Mouse (Mus musculus) liver, adult 2 months (tissue): ENCODE measurements at regions not wholly inside any gene's neighbourhood (a gene's known extent, or its start where the extent isn't known, plus 50 kb on each side); places are given as distances from the start of the nearest gene placed in this dataset.
"Not testable (repeated sequence)": the region's sequence is repeated elsewhere in the genome, so short reads cannot be mapped to it uniquely, and the experiment has no call there.

Source experiments
- CTCF ChIP-seq: fragments of 200-500 bp; IDR thresholded peaks from 2 replicates; pipeline ENCODE4 v1.5.1; 2011; ENCODE audit warnings: low read depth, low read length, control low read depth
- POLR2A ChIP-seq: fragments of 200-500 bp; IDR thresholded peaks from 2 replicates; pipeline ENCODE4 v1.6.1; 2011; ENCODE audit warnings: low read length, control low read depth; ENCODE audit not compliant: insufficient read depth; ENCODE audit errors: extremely low read depth

DNA sequence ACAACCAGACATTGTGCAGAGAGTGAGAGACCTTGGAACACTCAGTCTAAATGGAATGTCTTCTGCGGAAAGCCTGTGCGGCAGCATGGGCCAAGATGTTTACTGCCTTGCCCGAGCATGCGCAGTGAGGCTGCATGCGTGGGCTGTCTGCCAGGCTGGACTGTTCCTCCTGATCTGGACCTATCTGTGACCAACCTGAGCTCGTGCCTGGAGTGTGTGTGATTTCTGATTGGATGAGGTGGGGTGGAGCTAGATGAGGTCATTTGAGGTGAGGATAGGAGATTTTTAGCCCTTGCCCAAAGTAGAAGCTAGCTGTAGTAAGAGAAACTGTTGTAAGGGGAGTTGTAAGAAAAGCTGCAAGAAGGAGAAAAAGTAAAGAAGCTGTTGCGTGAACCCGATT is 121.2 kb downstream of the Rps12 start:
- not testable (repeated sequence) for TF ChIP-seq CTCF, POLR2A
